Mouse (Mus musculus) kidney, adult 9 months (tissue): ENCODE measurements at regions not wholly inside any gene's neighbourhood (a gene's known extent, or its start where the extent isn't known, plus 50 kb on each side); places are given as distances from the start of the nearest gene placed in this dataset.
A peak's percentile ranks its signal among the peaks of the same experiment; 100 is the strongest.

Experiments
- DNase-seq: peaks from one replicate; pipeline ENCODE4 v3.0.0; 2022

DNA sequence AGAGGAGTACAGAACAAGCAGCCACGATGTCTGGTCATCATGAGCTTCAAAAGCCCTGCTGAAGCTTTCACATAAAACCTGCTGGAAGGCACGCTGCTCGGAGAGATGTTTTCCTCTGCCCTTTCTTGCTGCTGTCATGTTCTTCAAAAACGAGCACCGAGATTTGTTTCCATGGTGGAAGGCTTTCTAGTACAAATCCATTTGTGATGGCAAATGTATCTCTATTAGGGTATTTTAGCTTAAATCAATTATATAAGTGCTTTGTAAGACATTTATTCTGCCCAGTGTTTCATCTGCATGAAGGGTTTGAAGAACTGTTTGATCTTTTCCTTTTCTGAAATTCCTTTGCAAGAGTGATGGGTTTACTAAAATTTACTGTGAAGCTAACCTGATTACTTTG is 253.1 kb downstream of the Fam173b start:
- no peak for DNase-seq

DNA sequence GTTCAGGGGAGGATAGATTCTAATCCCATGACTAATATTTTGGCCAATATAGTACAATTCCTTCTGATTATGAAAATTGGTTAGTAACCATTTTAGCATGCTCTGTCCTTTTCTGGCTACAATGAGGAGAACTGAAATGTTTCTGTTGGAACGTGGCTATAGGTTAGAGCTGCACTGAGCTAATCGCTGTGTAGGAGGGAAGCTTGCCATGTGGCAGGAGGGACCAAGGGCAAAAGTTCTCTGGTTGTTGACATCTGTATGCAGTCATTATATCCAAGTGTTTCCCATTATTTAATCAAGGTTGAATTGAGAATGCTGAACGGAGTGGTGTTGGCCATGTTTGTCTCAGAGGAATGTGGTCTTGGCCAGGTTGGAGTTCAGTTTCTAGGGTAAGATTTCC is 253.5 kb downstream of the Fam173b start:
- DNase-seq = no peak

DNA sequence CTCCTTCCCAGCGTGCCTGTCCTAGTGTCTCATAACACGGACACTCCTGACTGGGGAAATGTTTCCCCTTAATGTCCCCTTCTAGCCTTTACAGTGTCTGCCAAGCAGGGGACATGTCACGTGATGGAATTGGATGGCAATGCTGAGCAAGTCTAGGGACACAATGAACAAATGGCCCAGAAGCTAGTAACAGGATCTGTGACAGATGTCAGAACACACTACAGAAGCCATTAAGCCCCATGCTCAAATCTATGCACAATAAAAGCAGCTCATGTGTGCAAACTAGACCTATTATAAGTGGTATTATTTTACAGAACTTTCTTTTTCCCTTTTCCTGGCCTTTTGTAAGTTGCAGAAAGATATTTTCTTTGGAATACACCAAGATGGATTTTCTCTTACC is 267.4 kb downstream of the Fam173b start:
- no peak for DNase-seq

DNA sequence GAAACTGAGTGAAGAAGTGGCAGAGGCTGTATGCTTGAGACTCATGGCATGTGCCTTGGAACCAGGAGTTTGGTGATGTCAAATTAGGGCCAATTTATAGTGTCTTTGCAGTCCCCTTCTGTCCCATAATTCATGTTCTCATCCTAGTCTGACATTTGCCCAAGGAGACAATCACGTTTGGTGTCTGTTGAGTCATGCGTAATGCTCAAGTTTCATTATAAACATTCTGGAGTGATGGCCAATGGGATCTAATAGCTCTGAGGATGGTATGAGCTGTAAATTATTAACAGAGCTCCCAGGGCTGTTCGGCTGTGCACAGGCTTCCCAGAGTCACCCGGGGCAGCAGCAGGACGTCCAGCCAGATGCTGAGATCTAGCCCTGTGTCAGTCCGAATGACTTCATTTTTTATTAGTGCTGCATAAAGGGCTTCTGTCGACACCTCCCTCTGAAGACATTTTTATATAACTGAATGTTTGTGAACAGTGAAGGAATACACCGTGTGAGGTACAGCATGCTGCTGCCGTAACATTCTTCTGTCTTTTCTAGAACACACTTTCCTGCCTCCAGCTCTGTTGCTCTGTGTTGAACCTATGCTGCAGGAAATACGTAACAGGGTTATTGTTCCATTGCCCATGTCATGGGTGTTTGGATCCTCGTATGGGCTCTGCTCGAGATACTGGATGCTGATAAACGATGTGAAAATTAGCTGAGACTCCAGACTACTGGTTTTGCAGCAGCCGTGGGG is 268.2 kb downstream of the Fam173b start:
- peak; percentile 41 for DNase-seq

DNA sequence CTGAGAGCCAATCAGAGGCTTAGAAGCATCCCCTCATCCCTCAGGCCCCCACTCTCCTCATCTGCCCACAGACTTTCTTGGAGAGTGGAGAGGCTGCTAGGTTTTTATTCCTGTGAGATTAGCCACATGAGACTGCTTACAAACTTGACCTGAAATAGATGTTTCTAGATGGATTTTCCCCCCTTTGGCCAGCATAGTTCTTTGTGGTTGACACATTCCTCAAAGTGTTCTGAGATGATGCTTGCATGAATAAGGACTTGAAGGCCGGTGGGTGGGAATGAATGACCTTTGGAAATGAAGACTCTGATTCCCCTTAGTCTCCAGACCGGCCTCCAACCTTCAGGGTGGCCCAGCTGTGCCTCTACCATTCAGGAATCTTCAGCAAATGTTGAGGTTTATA is 273.8 kb downstream of the Fam173b start:
- DNase-seq = no peak

DNA sequence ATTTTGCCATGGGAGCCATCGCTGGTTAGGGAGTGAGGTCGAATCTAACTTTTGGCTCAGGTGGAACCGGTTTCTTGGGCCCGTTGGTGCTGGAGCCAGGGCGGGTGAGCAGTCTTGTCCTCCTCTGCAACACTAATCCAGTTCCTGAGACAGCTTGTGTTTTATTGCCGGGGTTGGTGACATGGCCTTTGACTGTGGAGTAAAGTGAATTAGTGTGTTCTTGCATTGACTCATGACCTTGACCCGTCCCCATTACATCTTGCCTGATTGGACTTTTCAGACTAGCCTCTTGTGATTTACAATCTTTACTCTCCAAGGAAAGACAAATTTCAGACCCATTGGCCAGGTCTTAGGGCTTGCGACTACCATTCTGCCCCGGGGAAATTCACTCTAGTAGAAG is 278.8 kb downstream of the Fam173b start:
- peak; percentile 26 for DNase-seq

DNA sequence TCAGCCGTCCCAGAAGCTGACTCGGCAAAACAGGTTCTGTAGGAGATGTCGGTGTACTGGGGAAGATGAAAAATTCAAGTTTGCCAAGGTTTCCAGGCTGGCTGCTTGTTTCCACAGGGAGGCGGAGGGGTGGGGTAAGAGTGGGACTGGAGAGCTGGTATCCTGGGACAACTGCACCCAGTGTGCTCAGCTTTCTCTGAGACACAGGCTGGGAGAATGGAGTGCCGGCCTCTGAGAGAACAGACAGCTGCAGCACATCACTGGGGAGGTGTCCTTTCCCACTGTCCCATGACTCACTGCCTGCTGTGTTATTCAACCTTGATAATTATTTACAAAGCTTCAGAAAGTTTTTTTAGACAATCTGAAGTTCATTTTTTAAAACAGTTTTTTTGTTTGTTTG is 280.7 kb downstream of the Fam173b start:
- DNase-seq = peak; percentile 38

DNA sequence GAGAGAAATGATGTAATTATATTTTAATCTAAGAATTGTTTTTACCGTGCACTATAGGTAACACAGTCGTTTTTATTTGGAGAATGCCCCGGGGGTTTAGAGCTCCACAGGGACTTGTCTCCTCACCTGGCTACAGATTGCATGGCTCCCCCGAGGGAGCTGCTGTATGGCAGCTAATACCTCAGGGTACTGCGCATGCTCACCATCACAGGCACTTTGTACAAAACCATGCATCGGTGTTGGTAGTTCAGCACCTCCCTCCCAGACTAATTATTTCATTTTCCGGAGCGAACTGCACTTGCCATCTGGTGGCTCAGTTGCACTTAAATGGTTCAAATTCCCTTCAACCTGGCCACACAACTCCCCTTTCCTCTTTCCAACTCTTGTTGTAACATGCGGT is 281.9 kb downstream of the Fam173b start:
- DNase-seq = no peak

DNA sequence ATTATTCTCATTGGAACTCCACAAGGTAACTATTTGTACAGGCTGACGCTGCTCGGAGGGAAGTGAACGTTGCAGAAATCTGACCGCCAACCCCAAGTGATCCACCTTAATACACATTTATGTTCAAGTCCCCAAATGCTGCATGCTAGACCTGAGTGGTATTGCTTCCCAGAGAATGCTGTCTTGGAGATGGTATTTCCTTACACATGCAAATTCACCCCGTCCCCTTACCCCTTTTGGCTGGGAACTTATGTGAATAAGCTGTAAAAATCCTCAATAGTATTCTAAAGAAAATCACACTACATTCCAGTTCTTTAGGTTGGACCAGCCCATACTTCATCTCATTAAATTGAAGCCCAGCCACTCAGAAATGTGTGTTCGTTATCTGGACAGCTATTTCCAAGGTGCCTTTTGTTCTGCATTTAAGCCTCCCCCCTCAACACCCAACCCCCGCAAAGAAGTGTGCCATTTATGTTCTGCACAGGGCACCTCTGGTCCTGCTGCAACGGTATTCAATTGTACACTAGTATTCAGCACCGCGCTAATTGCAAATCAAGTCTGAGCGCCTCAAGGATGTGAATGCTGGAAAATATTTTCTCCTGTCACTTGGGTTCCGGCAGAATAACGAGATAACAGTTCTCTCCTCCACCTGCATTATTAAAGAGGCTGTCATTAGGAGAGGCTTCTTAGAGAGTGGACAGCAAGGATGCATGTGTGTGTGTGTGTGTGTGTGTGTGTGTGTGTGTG is 278.0 kb upstream of the Tas2r119 start:
- no peak for DNase-seq

DNA sequence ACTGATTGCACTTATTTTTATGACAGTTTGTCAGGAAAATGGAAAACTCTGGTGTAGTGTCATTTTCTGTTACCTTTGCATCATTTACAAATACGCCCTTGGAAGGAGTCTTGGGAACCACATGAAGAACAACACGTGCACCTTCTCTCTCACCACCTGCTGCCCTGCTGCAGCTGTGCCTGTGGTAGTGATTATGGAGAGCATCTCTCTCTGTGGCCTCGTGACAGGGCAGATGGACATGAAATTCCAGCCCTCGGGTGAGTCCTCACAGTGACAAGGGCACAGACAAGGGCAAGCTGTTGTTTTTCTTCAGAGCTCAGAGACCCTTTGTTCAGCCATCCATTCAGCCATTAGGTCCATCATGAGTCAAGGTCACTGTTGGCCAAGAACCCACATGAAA is 276.8 kb upstream of the Tas2r119 start:
- no peak for DNase-seq

DNA sequence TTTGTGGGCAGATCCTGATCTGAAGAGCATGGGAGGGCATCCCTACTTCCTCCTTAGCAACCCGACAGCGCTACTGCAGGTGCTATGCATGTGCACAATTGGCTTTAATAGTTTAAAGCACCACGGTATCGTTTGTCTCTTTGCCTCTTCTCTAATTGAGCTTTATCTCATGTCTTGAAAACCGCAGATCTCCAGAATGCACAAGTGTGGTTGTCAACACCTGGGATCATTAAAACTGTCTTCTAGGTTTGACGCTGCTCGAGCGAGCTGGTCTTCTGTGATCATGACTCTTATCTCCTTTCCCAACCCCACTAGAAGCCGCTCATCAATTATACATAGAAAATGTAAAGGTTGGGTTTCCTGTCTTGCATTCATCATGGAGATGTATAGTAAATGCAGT is 268.7 kb upstream of the Tas2r119 start:
- DNase-seq = no peak

DNA sequence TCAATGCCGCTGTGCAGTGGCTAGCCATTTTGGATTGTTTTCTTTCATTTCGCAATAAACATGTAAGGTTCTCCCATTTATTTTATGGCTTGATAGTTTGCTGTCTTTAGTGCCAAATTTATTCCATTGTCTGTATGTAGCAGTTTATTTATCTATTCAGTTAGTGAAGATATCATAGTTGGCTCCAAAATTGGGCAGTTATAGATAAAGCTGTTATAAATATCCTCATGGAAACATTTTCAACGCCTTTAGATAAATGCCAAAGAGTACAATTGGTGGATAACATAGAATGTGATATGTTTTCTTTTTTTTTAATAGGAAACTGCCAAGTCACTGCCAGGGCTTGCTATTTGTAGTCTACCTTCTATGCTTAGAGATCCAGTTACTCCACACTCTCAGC is 265.1 kb upstream of the Tas2r119 start:
- no peak for DNase-seq

DNA sequence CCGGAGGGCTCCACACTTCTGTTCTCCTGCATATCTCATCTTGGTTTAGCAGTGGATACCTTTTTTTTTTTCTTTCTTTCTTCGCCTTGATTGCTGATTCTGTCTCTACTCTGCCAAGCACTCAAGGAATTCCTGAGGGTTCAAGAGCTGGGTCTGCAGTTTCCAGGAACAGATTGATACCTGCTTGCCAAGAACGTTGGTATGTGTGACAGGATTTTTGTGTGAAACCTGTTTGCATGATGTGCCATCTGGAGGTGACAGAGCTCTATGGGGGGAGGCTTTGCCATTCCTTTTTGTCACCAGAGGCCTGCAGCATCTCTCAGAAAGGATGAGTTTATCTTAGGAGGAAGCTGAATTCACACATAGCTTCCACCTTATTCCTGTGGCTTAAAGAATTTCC is 255.6 kb upstream of the Tas2r119 start:
- DNase-seq = no peak

DNA sequence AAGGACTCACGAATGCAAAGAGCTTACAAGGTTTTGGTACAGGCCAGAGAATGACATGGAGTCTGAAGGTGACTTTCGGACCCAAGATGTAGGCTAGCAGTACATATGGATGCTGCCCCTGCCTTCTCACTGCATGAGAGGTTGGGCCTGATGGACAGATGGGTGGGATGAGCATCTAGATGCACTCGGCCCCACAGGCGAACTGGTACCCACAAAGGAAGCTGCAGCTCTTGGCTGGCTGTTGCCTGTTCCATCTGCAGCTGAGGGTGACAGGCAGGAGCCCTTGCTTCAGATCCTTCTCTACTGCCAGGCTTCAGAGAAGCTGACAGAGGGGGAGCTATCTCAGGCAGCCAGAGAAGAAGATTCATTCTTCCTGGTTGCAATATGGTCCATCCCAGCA is 216.8 kb upstream of the Tas2r119 start:
- no peak for DNase-seq

DNA sequence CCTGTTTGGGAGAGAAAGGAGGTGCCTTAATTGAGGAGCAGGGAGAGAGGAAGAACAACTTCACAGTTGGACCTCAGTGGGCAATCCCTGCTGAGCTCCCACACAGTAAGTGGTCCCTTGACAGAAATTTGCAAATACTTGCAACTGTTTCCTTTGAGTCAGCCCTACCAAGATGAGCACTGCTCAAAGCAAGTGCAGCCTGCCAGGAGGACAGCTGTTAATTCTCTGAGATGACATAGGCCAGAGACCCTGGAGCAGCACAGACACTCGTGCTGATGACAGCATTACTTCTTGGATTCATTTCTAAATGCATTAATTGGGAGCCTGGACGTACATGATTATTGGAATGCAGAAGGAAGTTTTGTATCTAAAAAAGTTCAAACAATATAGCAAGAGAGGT is 215.1 kb upstream of the Tas2r119 start:
- peak; percentile 22 for DNase-seq

DNA sequence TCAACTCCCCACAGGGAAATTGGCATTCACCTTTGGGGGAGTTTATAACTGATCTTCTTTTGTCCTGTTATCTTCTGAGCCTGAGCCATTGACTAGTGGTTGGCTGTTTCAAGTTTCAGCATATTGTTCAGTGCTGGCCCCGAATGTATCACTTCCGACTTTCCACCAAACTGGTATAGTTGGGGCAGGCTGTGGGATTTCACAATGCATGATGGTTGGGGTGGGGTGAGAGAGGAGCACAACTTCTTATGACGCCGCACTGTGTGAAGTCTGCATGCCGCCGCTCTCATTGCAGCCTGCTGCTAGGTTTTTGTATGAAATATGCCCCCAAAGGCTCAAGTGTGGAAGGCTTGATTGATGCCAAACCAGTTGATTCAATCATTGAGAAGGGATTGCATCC is 212.2 kb upstream of the Tas2r119 start:
- no peak for DNase-seq

DNA sequence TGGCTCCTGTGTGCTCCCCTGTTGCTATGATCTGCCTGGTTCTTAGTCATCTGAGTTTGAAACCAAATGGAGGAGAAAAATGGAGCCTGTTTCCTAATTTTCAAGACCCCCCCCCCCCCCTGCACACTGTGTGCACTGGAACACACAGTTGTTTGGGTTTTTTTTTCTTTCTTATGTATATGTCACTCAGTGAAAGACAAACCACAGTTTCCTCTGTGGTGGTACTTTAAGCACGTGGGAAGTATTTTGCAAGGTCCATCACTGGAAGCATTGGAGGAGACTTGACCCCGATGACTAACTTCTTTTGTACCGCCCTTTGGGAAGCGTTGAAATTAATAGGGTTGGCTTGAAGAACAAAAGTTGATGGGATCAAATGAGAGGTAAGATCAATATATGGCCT is 211.5 kb upstream of the Tas2r119 start:
- DNase-seq = no peak

DNA sequence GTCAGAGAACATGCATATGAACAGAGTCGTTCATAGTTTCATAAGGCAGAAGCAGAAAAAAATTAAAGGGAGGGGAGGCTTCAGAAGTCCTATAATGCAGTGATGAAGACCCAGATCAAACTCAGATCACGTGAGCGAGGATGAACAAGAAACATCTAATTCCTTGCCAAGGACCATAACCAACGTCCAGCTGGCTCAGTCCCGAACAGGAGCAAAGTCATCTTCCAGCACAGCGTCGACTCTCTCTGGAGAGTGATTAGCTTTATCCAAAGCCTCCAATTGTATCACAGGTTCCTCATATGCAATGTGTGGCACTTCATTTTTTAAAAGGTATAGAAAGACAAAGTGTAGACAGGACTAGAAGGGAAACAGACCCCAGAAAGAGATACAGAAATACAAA is 204.2 kb upstream of the Tas2r119 start:
- DNase-seq = no peak

DNA sequence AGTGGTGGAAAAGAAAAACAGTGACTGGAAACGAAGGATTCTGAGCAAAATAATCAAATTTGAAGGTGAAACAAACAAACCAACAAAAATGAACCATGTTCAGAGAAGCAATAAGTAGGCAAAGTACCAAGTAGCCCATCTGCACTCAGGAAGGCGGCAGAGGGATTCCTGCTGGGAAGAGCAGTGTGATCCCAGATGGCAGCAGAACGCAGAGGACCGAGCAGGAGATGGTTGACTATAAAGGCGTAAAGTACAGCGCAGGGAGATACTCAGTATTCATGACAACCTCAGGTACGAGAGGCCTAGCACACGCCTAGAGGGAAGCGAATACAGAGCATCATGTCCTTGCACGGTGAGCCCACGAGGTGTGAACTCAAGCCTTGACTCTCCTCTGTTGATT is 203.2 kb upstream of the Tas2r119 start:
- no peak for DNase-seq

DNA sequence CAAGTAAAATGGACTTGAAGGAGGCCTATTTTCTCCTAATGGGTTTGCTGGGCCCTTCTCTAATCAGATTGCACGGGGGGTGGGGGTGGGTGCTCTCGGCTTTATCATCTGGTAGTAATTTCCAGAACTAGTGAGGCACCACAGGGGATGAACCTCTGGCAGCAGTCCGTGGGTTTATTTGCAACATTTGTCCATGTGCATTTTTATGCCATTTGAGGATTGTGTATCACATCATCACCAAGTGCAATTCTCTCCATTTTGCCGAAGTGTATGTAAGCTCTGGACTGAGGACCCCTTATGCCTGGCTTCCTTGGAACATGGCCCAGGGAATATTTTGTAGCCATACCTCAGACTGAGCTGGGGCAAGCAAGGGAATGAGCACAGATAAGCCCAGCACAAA is 200.6 kb upstream of the Tas2r119 start:
- DNase-seq = no peak

DNA sequence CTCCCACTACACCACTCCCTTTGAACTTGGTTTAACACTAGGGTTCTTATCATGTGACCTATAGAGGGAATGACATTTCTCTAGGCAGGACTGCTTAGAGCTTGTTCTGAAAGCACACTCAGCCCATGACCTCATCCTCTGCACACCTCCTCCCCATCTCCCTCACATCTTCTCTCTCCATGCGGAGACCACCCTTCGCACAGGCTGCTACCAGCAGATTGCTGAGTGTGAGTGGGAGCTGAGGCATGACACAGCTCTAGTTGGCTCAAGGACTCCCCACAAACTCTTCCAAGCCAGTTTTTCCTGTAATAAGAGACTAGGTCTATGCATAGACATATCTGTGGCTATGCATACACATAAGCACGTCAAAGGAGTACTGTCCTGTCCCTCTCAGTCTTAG is 199.5 kb upstream of the Tas2r119 start:
- no peak for DNase-seq

DNA sequence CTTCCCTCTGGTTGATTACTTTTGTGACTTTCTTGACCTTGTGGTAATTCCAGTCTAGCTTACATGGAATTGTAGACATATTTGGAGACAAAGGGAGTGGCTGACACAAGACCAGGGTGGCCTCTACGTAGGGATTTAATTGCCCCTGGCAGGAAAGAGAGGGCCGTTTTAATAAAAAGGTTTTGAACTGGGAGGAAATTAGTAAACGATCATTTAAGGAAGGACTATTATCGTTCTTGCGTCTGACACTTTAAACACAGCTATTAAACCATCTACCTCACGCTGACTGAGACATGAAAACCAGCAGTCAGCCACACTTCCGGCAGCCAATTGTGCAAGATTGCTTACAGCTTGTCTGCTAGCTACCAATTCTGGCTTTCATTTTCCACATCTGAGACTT is 197.1 kb upstream of the Tas2r119 start:
- DNase-seq = no peak

DNA sequence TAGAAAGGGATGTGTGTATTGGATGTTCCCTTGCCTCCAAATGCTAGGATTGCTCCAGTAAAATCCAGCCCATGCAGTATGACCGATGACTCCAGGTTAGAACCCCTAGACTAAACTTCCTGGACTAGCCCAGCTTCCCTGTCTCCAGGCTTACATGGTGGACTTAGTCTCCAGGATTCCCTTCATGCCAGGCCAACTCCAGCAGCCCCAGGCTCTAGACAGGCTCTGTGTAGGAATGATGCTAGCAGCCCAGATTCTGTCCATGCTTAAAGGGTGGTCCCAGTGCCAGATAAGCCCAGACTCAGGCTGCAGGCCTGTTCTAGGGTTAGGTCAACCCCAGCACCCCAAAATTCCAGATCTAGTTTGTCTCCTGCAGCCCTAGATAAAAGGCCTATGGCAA is 196.3 kb upstream of the Tas2r119 start:
- no peak for DNase-seq

DNA sequence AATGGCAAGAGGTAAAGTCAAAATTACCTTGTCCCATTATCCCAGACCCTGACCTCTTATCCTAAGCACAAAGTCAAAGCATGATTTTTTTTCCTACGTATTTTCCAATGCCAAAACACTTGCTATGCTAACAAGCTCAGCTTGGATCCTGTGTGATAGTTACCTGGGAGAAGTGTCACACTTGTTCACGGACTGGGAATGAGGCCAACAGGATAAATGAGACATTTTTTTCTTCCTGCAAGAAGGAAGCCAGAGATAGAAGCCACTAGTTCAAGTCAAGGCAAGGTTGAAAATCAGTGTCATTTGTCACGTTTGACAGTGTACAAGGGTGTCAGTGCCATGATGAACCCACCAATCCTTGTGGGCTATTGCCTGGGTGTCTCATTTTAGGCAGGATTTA is 189.8 kb upstream of the Tas2r119 start:
- DNase-seq = no peak

DNA sequence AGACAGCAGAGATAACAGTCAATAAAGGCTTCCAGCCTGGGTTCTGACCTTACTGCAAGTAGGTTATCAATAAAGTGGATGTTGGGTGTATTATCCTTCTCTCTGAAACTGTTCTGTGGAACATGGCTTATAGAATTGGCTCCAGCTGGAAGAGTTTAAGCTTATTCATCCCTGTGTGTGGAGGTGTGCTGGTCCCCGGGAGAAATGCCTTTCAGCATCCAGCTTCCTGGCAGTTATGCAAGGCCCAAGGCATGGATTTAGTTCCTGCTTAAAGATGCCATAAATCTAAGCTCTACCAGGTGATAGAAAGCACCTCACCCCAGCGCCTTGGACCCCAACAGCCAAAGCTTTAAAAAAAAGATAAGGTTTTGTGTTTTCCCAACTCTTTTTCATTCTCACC is 188.0 kb upstream of the Tas2r119 start:
- DNase-seq = no peak
